Mouse (Mus musculus) thymus, postnatal 10 days (tissue): ENCODE data around the gene Camk2g.

ENCODE experiments used
- DNase-seq, 2 experiments: peaks; one replicate each; pipeline ENCODE4 v3.0.0; 2021; ENCODE audit warnings: low spot score in 2 of 2

Camk2g gene

DNA sequence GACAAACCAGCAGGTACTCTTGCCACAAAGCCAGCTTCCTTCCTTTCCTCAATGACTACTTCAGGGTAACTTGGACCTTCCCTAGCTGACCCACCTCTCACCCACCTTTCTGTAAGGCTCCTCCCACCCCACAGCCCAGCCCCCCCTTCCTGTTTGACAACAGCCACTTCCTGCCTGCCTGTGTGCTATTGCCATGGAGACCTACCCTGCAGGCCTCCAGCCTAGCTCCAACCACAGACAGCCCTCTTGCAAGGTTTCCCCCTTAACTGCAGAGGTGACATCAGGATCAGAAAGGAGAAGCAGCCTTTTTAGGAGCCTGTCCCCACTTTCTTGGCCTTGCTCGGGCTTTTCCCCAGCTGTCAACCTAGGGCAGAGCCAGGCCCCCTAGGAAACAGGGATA is 8.7 kb downstream of the Camk2g start:
- DNase-seq = peak; percentile 73 to 76

DNA sequence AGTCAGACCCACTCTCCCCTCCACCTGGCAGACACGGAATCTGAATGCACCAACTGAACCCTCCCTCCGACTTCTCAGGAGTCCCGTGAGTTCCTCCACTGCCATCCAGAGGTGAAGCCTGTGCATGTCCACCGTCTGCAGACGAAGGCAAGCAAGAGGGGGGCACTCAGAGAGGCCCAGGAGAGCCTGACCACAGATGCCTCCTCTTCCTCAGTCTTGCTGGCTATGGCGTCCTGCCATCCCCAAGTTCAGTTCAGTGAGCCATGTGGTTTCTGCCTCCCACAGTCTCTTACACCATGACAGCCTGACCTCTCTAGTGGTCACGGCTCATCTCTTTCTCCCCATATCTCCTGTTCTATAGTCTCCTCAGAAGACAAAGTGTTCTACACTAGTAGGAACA is 9.2 kb downstream of the Camk2g start:
- peak; percentile 43 to 49 for DNase-seq

DNA sequence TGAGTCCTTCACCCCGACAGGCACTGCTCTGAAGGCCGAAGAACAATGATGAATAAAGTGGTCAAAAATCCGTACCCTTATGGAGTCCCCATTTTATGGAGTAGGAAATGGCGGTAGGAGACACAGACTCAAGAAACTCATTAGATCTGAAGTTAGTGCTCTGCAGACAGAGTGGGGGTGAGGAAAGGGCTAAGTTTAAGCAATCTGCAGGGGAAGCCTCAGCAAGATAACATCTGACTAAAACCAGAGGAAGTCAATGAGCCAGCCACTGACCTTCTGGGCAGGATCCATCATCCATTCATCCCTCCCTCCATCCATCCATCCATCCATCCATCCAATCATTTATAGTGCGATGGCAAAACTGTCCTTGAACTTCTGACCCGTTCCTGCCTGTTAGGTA is 10.4 kb downstream of the Camk2g start:
- DNase-seq = no peak

GRCm38 (mm10) chr14:20782860-20783259 is 11.0 kb downstream of the Camk2g start:
- no peak for DNase-seq

GRCm38 (mm10) chr14:20780217-20780616 is 13.7 kb downstream of the Camk2g start:
- DNase-seq = no peak

GRCm38 (mm10) chr14:20778496-20778895 is 15.4 kb downstream of the Camk2g start:
- DNase-seq = no peak

DNA sequence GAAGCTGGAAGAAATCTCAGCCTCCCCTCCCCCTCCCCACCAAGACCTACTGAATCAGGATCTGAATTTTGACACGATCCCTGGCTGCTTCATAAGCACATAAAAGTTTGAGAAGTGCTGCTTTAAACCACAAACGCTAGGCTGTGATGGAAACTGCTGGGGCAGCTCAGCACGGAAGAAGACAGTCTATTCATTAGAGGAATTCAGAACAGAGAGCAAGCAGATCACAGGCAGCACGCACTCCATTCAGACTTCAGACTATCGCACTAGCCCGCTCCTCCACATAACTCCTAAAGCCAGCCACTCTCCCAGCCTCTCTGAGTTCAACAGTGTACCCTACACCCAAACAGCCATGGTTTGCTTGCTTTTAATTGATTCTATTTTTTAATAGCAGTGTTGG is 18.2 kb downstream of the Camk2g start:
- no peak for DNase-seq

DNA sequence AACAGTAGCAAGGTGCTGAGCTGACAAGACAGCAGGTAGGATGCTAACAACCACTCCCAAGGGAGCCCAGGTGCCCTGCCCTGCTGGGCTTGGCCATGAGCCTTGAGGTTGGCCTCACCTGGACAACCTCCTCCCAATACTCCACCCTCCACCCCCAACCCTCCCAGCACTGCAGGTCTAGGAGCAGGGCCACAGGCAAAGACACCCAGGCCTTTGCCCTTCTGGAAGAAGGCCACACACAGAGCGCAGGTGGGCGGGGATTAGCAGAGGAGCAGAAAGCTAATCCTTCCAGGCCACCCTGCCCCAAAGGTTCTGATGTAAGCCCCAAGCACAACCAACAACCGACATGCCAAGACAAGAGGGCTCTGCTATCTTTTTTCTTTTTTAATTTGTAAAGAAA is 20.5 kb downstream of the Camk2g start:
- DNase-seq = no peak

DNA sequence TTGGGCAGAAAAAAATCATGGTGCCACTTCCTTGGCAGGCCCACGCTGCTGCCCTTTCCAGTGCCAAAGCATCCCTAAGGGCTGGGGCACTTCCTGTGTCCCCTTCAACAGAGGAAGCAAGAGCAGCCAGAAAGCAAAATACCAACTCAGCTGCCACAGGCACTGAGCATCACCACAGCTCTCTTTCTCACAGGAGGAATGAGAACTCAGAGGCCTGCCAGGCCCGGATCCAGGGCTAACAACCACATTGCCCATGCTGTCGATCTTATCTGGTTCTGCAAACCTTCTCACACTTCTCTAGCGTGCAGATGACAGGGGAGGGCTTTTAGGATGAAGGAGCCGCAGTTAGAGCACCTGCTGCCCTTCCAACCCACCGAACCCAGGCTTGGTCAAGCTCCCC is 21.1 kb downstream of the Camk2g start:
- no peak for DNase-seq

DNA sequence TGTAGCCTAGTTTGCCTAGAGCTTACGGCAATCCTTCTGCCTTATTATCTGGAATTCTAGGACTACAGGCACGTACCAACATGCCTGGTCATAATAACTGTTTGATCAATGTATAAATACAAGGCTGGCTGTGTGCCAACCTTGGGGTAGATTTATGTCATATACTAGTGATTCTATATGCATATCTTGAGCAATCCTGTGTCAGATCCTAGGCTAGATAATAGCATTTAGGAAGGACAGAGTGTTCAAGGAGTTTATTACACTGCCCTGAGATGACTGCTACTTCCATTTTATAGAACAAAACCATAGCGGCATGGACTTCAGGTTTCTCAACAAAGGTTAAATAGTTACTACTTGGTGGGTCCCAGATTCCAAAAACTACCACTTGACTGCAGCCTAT is 21.9 kb downstream of the Camk2g start:
- DNase-seq = no peak

DNA sequence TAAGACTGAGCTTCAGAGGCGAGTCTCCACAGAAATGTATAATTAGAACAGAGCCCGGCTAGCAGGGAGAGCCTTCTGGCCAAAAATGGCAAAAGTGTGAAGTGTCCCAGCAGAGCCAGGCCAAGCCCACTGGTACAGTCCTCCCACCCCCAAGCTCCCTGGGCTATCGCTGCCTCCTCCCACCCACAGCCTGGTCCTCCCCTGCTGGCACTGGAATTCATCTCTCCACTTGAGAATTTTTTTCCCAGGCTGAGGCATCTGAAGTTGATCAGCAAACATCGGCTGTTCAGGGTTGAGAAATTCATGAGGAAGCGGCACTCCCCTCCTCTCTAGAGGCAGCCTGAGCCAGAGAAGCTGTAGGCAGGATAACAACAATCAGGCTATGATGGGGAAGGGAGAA is 25.3 kb downstream of the Camk2g start:
- DNase-seq = no peak

DNA sequence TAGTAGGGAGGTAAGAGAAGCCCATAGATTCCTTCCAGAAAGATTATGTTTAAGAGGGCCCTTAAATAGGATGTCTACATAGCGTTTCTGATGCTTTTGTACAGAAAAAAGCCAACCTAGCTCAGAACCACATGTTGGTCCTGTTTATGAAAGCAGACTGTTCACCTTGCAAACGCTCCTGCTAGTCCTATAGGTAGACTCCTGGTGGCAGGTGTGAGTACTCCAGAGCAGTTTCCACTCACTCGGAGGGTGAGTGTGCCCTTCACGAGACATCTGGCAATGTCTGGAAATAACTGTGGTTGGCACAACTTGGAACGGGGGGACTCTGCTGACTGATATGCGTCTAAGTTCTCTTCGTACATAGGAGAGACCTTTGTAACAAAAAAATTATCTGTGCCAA is 26.0 kb downstream of the Camk2g start:
- no peak for DNase-seq

DNA sequence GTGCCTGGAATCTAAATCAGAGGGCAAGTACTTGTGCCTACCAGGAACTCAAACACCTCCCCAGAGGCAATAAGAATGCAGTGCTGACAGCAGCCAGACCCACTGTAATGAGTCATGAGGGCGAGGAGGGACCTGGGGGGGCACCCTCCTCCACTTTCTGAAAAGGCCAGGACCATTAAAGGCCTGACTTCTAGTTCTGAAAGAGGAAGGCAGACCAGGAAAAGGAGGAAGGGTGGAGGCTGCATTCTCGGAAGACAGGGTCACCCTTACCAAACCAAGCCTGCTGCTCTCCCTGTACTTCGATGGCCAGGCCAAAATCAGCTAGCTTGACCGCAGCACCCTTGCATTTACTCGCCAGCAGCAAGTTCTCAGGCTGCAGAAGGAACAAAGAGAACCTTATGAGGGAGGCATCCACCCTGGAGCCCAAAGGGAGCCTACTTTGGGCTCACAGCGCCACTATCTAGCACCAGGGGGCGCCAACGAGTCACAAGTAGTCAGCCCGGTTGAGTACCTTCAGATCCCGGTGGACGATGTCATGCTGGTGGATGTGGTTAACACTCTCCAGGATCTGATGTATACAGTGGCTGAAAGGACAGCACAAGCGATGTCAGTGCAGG is 28.1 kb downstream of the Camk2g start:
- peak; percentile 63 to 90 for DNase-seq

GRCm38 (mm10) chr14:20764942-20765341 is 28.9 kb downstream of the Camk2g start:
- DNase-seq = no peak

GRCm38 (mm10) chr14:20758768-20759435 is 35.0 kb downstream of the Camk2g start:
- DNase-seq = no peak

- no peak for DNase-seq
These were observed 36.4 kb downstream of the Camk2g start for GRCm38 (mm10) chr14:20757370-20757907.

DNA sequence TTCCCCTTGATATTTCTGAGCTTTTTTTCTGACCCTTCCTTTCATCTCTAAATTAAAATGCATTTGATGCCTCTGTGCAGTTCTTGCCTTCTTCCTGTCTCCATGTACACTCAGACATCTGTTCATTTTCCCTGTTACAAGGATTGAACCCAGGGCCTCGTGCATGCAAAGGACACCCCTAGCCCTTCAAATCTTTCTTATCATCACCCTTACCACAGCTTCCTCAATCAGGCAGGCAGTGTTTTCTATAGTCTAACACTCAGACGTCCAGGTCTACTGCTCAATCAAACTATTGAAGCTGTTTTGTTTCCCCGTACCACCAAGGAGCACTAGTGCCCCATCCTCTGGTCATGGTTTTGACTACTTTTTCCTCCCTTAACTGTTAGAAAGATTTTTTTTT is 40.1 kb downstream of the Camk2g start:
- DNase-seq = no peak

- no peak for DNase-seq
These were observed 43.4 kb downstream of the Camk2g start for GRCm38 (mm10) chr14:20750503-20750902.

GRCm38 (mm10) chr14:20749494-20750051 is 44.3 kb downstream of the Camk2g start:
- no peak for DNase-seq

DNA sequence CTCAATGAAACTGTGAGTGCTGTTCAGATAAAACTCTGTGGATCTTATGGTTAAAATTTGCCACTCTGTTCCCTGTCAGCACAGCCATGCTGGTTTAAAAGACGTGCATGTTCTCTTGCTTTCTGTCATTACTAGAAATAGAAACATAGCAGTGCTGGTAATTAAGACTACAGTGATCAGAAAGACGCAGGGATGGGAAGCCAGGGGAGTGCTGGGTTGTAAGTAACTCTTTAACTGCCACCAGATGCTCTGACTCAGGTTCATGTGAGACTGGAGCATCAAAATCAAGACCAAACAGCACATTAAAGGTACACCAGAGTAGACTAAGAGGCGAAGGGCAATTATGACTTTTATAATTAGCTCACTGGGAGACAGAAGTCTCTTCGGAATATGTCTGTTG is 45.5 kb downstream of the Camk2g start:
- no peak for DNase-seq

DNA sequence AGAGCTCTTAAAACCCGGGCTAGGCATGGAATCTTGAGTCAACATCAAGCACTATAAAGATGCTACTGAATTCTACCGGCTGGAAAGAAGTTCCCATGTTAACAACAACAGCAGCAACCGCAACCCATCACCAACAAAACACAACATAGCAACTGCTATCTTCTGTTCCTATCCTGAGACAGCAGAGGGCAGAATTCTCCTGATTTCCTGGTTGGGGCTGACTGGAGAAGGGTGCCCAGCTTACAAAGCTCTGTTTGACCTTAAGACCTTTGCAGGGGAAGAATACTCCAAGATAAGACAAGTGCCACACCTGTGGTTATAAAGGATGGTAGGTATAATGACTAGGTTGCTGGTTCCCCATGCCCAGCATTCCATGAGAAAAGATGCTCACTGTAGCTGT is 47.0 kb downstream of the Camk2g start:
- DNase-seq = no peak

DNA sequence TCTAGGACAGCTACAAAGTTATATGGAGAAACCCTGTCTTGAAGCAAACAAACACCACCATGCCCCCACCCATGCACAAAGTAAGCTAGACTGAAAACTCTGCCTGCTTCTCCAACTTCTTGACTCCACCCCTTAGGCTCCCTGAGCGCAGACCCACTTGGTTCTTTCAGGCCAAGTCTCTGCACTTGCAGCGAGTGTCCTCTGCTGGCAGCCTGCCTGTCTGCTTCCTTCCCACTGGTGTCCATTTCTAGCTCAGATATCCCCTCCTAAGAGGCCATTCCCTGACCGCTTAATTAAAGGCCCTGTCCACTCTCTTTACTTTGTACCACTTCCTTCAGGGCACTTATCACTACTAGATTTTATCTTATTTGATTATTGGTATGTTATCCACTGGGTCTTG is 50.3 kb downstream of the Camk2g start:
- DNase-seq = no peak

- no peak for DNase-seq
These were observed 52.6 kb downstream of the Camk2g start for GRCm38 (mm10) chr14:20741301-20741700.
